Mouse (Mus musculus) MEL (cell line): ENCODE results near the gene Apol8. TPM values are rescaled to one million over a fixed set of nuclear protein-coding genes. Genes with fewer than 3 reads are reported as not detected.

ENCODE experiments used
- DNase-seq: peaks from one replicate; pipeline ENCODE4 v3.0.0; 2011; ENCODE audit warnings: low read depth, low spot score
- H3K27ac ChIP-seq: 2 replicates; pipeline ENCODE4 v1.5.1; 2012; ENCODE audit warnings: low read depth, mild to moderate bottlenecking, control low read depth, low read length, moderate library complexity; ENCODE audit not compliant: control insufficient read depth
- H3K27me3 ChIP-seq, 2 experiments: fragments of 150-350 bp in 1 of 2; sonication (generic) in 1 of 2; 2 replicates each; pipeline ENCODE4 v1.6.1; 2012; ENCODE audit warnings: low read length in 2 of 2, mild to moderate bottlenecking in 2 of 2, improper control_type of control experiment in 1 of 2, moderate library complexity in 1 of 2; ENCODE audit not compliant: insufficient read depth in 2 of 2, control insufficient read depth in 1 of 2
- H3K36me3 ChIP-seq, 2 experiments: 2 replicates each; pipeline ENCODE4 v1.6.1; 2012 to 2014; ENCODE audit warnings: low read length in 2 of 2, improper control_type of control experiment in 1 of 2, inconsistent platforms in 1 of 2, mild to moderate bottlenecking in 1 of 2; ENCODE audit not compliant: insufficient read depth in 2 of 2, control insufficient read depth in 1 of 2
- H3K4me1 ChIP-seq, 2 experiments: fragments of 150-350 bp in 1 of 2; sonication (generic) in 1 of 2; 2 replicates each; pipeline ENCODE4 v1.6.1; 2012; ENCODE audit warnings: low read length in 2 of 2, improper control_type of control experiment in 1 of 2, mild to moderate bottlenecking in 1 of 2; ENCODE audit not compliant: insufficient read depth in 2 of 2, control insufficient read depth in 1 of 2
- H3K4me3 ChIP-seq, 2 experiments: fragments of 150-350 bp in 1 of 2; sonication (generic) in 1 of 2; 2 replicates each; pipeline ENCODE4 v1.5.1; 2012; ENCODE audit warnings: low read depth in 2 of 2, low read length in 2 of 2, mild to moderate bottlenecking in 2 of 2, moderate library complexity in 2 of 2, control low read depth in 1 of 2, improper control_type of control experiment in 1 of 2; ENCODE audit not compliant: control insufficient read depth in 1 of 2, insufficient read depth in 1 of 2
- H3K79me2 ChIP-seq: 2 replicates; pipeline ENCODE4 v1.6.1; 2012; ENCODE audit warnings: mild to moderate bottlenecking, low read length, moderate library complexity; ENCODE audit not compliant: control insufficient read depth, poor library complexity, insufficient read depth
- H3K9ac ChIP-seq: 2 replicates; pipeline ENCODE4 v1.6.1; 2012; ENCODE audit warnings: low read depth, mild to moderate bottlenecking, control low read depth, low read length, moderate library complexity; ENCODE audit not compliant: control insufficient read depth, poor library complexity, severe bottlenecking
- H3K9me3 ChIP-seq: fragments of 150-350 bp; sonication (generic); replicated peaks from 2 replicates; pipeline ENCODE4 v1.6.1; 2012; ENCODE audit warnings: mild to moderate bottlenecking, low read length, improper control_type of control experiment, moderate library complexity; ENCODE audit not compliant: insufficient read depth
- BHLHE40 ChIP-seq: IDR thresholded peaks from 2 replicates; pipeline ENCODE4 v1.6.1; 2012; ENCODE audit warnings: low read depth, mild to moderate bottlenecking, inconsistent platforms, low read length, improper control_type of control experiment, borderline replicate concordance
- CHD2 ChIP-seq: IDR thresholded peaks from 2 replicates; pipeline ENCODE4 v1.6.1; 2011; ENCODE audit warnings: low read length, improper control_type of control experiment
- CTCF ChIP-seq, 3 experiments: IDR thresholded peaks in 2 of 3; conservative IDR thresholded peaks in 1 of 3; 2 replicates each; pipeline ENCODE4 v1.5.1; 2011 to 2012; ENCODE audit warnings: low read length in 3 of 3, low read depth in 2 of 3, mild to moderate bottlenecking in 2 of 3, improper control_type of control experiment in 1 of 3, inconsistent platforms in 1 of 3, mixed read lengths in 1 of 3, moderate library complexity in 1 of 3; ENCODE audit not compliant: control insufficient read depth in 1 of 3, insufficient read depth in 1 of 3, poor library complexity in 1 of 3, severe bottlenecking in 1 of 3
- ELF1 ChIP-seq: IDR thresholded peaks from 2 replicates; pipeline ENCODE4 v1.6.1; 2014; ENCODE audit warnings: low read depth, mild to moderate bottlenecking, inconsistent platforms, low read length, improper control_type of control experiment, moderate library complexity
- EP300 ChIP-seq, 2 experiments: IDR thresholded peaks; 2 replicates each; pipeline ENCODE4 v1.6.1; 2011; ENCODE audit warnings: improper control_type of control experiment in 2 of 2, low read length in 2 of 2, low read depth in 1 of 2, mild to moderate bottlenecking in 1 of 2
- GABPA ChIP-seq: IDR thresholded peaks from 2 replicates; pipeline ENCODE4 v1.6.1; 2012; ENCODE audit warnings: low read depth, mild to moderate bottlenecking, inconsistent platforms, low read length, improper control_type of control experiment, moderate library complexity
- GATA1 ChIP-seq: IDR thresholded peaks from 2 replicates; pipeline ENCODE4 v1.6.1; 2011; ENCODE audit warnings: low read depth, low read length, improper control_type of control experiment
- KAT2A ChIP-seq: conservative IDR thresholded peaks from 2 replicates; pipeline ENCODE4 v1.6.1; 2012; ENCODE audit warnings: low read depth, low read length, improper control_type of control experiment, inconsistent platforms
- MAX ChIP-seq: IDR thresholded peaks from 2 replicates; pipeline ENCODE4 v1.6.1; 2011; ENCODE audit warnings: low read length, improper control_type of control experiment
- MAZ ChIP-seq: IDR thresholded peaks from 2 replicates; pipeline ENCODE4 v1.6.1; 2012; ENCODE audit warnings: low read depth, mild to moderate bottlenecking, inconsistent platforms, low read length, improper control_type of control experiment
- MEF2A ChIP-seq: IDR thresholded peaks from 2 replicates; pipeline ENCODE4 v1.6.1; 2014; ENCODE audit warnings: low read depth, mild to moderate bottlenecking, inconsistent platforms, low read length, improper control_type of control experiment; ENCODE audit not compliant: poor library complexity, insufficient replicate concordance, severe bottlenecking; ENCODE audit errors: extremely low read depth
- MYB ChIP-seq: IDR thresholded peaks from 2 replicates; pipeline ENCODE4 v1.6.1; 2011; ENCODE audit warnings: mild to moderate bottlenecking, low read depth, low read length, improper control_type of control experiment
- MYC ChIP-seq: IDR thresholded peaks from 2 replicates; pipeline ENCODE4 v1.6.1; 2011; ENCODE audit warnings: low read depth, mild to moderate bottlenecking, low read length, improper control_type of control experiment, moderate library complexity
- NELFE ChIP-seq: IDR thresholded peaks from 2 replicates; pipeline ENCODE4 v1.6.1; 2011; ENCODE audit warnings: low read depth, low read length, improper control_type of control experiment
- NRF1 ChIP-seq: IDR thresholded peaks from 2 replicates; pipeline ENCODE4 v1.6.1; 2014; ENCODE audit warnings: low read depth, mild to moderate bottlenecking, inconsistent platforms, low read length, improper control_type of control experiment, moderate library complexity; ENCODE audit not compliant: poor library complexity, insufficient read depth, severe bottlenecking
- POLR2A ChIP-seq, 2 experiments: IDR thresholded peaks; 2 replicates each; pipeline ENCODE4 v1.6.1; 2011 to 2012; ENCODE audit warnings: low read length in 2 of 2, mild to moderate bottlenecking in 2 of 2, control low read depth in 1 of 2, improper control_type of control experiment in 1 of 2, low read depth in 1 of 2, moderate library complexity in 1 of 2; ENCODE audit not compliant: control insufficient read depth in 1 of 2, insufficient read depth in 1 of 2, poor library complexity in 1 of 2
- RAD21 ChIP-seq: IDR thresholded peaks from 2 replicates; pipeline ENCODE4 v1.6.1; 2011; ENCODE audit warnings: mild to moderate bottlenecking, low read depth, low read length, improper control_type of control experiment
- SIN3A ChIP-seq: IDR thresholded peaks from 2 replicates; pipeline ENCODE4 v1.6.1; 2012; ENCODE audit warnings: low read length, improper control_type of control experiment, inconsistent platforms
- SMC3 ChIP-seq: IDR thresholded peaks from 2 replicates; pipeline ENCODE4 v1.6.1; 2011; ENCODE audit warnings: low read depth, low read length, improper control_type of control experiment
- TAL1 ChIP-seq: IDR thresholded peaks from 2 replicates; pipeline ENCODE4 v1.6.1; 2012; ENCODE audit warnings: mild to moderate bottlenecking, inconsistent platforms, low read length, moderate library complexity, mixed read lengths
- USF2 ChIP-seq, 2 experiments: IDR thresholded peaks; 2 replicates each; pipeline ENCODE4 v1.6.1; 2011 to 2012; ENCODE audit warnings: improper control_type of control experiment in 2 of 2, low read length in 2 of 2, borderline replicate concordance in 1 of 2, inconsistent platforms in 1 of 2, low read depth in 1 of 2, mild to moderate bottlenecking in 1 of 2; ENCODE audit not compliant: insufficient read depth in 1 of 2
- ZC3H11A ChIP-seq: IDR thresholded peaks from 2 replicates; pipeline ENCODE4 v1.6.1; 2012; ENCODE audit warnings: low read depth, mild to moderate bottlenecking, inconsistent platforms, low read length, improper control_type of control experiment
- ZKSCAN1 ChIP-seq: IDR thresholded peaks from 2 replicates; pipeline ENCODE4 v1.6.1; 2012; ENCODE audit warnings: low read depth, mild to moderate bottlenecking, inconsistent platforms, low read length, improper control_type of control experiment, moderate library complexity
- ZMIZ1 ChIP-seq: IDR thresholded peaks from 2 replicates; pipeline ENCODE4 v1.6.1; 2012; ENCODE audit warnings: low read depth, mild to moderate bottlenecking, inconsistent platforms, low read length, improper control_type of control experiment, moderate library complexity
- ZNF384 ChIP-seq: IDR thresholded peaks from 2 replicates; pipeline ENCODE4 v1.6.1; 2012; ENCODE audit warnings: low read depth, mild to moderate bottlenecking, inconsistent platforms, low read length, improper control_type of control experiment
- polyA plus RNA-seq, 2 experiments: library from polyadenylated mRNA; stranded (reverse) in 1 of 2; unstranded in 1 of 2; fragments of >175 nt in 1 of 2; fragments of >200 nt in 1 of 2; gene quantifications; 2 replicates each; pipeline versions ENCODE4 v1.2.1 to v1.2.4; 2012; ENCODE audit warnings: low replicate concordance in 2 of 2, low read depth in 1 of 2; ENCODE audit not compliant: insufficient read length in 2 of 2, insufficient read depth in 1 of 2, missing spikeins in 1 of 2
- total RNA-seq: library from RNA; depleted of rRNA; stranded (reverse); fragments of 300-350 nt; gene quantifications from 2 replicates; pipeline ENCODE4 v1.2.3, GENCODE M21; 2012

The Apol8 gene
- total and polyA plus RNA-seq, 3 experiments, result 0.74 to 1.4 TPM; not detected in 1

DNA sequence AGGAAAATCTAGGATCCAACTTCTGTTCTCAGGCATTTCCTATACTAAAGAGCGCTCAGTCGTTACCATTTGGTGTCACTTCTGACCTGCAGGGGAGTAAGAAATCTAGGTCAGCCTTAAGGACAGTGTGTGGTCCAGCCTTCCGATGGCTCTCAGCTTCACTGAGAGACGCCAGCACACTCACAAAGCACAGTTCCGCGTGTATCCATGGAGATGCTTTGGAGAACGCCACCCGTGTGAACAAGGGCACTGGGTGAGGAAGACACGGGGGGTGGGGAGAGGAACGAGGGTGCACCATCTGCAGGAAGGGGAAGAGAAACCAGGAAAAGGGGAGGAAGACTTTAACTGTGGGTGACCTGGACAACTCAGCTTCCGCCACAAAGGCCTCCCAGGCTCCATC lies 4.4 kb downstream of the Apol8 start:
- TF ChIP-seq MYB (no peak), NRF1 (no peak), MAZ (no peak), CHD2 (no peak), POLR2A (IDR thresholded peaks at IDR 0.05; ENCODE audit: control insufficient read depth in 1 of 2, insufficient read depth in 1 of 2, low read depth in 1 of 2, low read length in 2 of 2, poor library complexity in 1 of 2) (no peak), USF2 (IDR thresholded peaks at IDR 0.05; ENCODE audit: borderline replicate concordance in 1 of 2, insufficient read depth in 1 of 2, low read depth in 1 of 2, low read length in 2 of 2) (no peak), ZKSCAN1 (no peak), TAL1 (no peak), ZC3H11A (no peak), MEF2A (no peak), KAT2A (no peak), BHLHE40 (no peak), EP300 (IDR thresholded peaks at IDR 0.05; ENCODE audit: low read depth in 1 of 2, low read length in 2 of 2) (no peak), SIN3A (no peak), ELF1 (no peak), SMC3 (no peak), GABPA (no peak), ZNF384 (no peak), GATA1 (no peak), ZMIZ1 (no peak)
- TF ChIP-seq, all 39 proteins: peak for 0
- Histone ChIP-seq H3K36me3 (no peaks in the 10 kb centered on the region), H3K27ac (no peak overlapping the region), H3K79me2 (no peaks in the 10 kb centered on the region), H3K27me3 (no peaks in the 10 kb centered on the region), H3K9me3 (no peaks in the 10 kb centered on the region), H3K4me3 (no peak overlapping the region), H3K4me1 (peaks cover 0 to 6% of the 10 kb centered on the region in 2 experiments; a peak in 1 of 4 replicates), H3K9ac (no peak overlapping the region)
- no peak for DNase-seq

DNA sequence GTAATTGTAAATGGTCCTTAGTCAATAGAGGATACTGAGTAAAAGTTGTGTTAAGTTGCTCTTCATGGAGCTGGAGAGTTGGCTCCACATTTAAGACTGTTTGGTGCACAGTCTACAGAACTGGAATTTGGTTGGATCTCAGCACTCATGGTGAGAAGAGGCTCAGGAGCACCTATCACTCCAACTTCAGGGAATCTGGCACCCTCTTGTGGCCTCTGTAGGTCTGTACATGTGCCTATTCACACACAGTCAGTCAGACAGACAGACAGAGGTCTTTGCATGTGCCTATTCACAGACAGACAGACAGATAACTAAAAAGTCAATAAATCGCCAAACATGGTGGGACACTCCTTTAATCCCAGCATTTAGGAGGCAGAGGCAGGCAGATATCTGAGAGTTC lies 6.3 kb downstream of the Apol8 start:
- peak; percentile 73 for DNase-seq
- no peaks in the 10 kb centered on the region for H3K9me3 ChIP-seq
- no peaks in the 10 kb centered on the region for H3K27me3 ChIP-seq
- peak; percentile 56; the same call in 1 of the 2 replicates for TF ChIP-seq MYC
- TF ChIP-seq RAD21, result peak; percentile 74
- 0 out of 2 replicates have a peak, but pooled peaks have one; percentile 44 for TF ChIP-seq MAX
- peak; percentile 65 to 85 (median 77) for TF ChIP-seq CTCF (IDR thresholded peaks at IDR 0.05 in 2 of 3, conservative IDR thresholded peaks at IDR 0.05 in 1 of 3; ENCODE audit: control insufficient read depth in 1 of 3, insufficient read depth in 1 of 3, low read depth in 2 of 3, low read length in 3 of 3, poor library complexity in 1 of 3, severe bottlenecking in 1 of 3)
- peak; percentile 26; the same call in 1 of the 2 replicates for TF ChIP-seq ZC3H11A
- TF ChIP-seq SMC3, result peak; percentile 71
- no peak for TF ChIP-seq USF2 (IDR thresholded peaks at IDR 0.05; ENCODE audit: borderline replicate concordance in 1 of 2, insufficient read depth in 1 of 2, low read depth in 1 of 2, low read length in 2 of 2)
- TF ChIP-seq NELFE, result no peak
- no peak for TF ChIP-seq NRF1
- 0 out of 4 replicates have a peak, but pooled peaks cover 0 to 2% of the 10 kb centered on the region in 2 experiments for H3K4me1 ChIP-seq
- H3K9ac ChIP-seq, result no peak overlapping the region
- no peaks in the 10 kb centered on the region for H3K36me3 ChIP-seq
- H3K79me2 ChIP-seq, result no peaks in the 10 kb centered on the region
- H3K4me3 ChIP-seq, result no peak overlapping the region
- H3K27ac ChIP-seq, result no peak overlapping the region
